In genomic region chr1:138674199-138674598, GRCm38 (mm10) we compare ENCODE assay signal across 22 mouse cellular contexts. TPM values are rescaled to one million over a fixed set of nuclear protein-coding genes. Genes with fewer than 3 reads are reported as not detected.
DNase-seq lines count a peak whose midpoint lies in the region; ATAC-seq and TF ChIP-seq lines count a peak whose summit lies in the region.
"Had no signal": no experiment of that assay in that cellular context is flagged by ENCODE, and none has a peak within 500 bp of the region (broad histone marks: within the 10 kb centered on the region; RNA-seq: fewer than 3 reads in every experiment).

No protein-coding gene starts in this region.

- no peaks in the 10 kb centered on the region for H3K27me3 ChIP-seq in limb, embryonic 10.5 days (ENCODE audit: low read depth, poor library complexity, severe bottlenecking)
- no peaks in the 10 kb centered on the region for H3K27me3 ChIP-seq in limb, embryonic 12.5 days
- H3K27me3 ChIP-seq in limb, embryonic 13.5 days = no peaks in the 10 kb centered on the region
- no peaks in the 10 kb centered on the region for H3K27me3 ChIP-seq in limb, embryonic 14.5 days (ENCODE audit: control insufficient read depth, insufficient read depth, low read length)
- H3K27me3 ChIP-seq in thymus, adult 2 months (ENCODE audit: control insufficient read depth, insufficient read depth, low read length) = no peaks in the 10 kb centered on the region
- H3K27me3 ChIP-seq: CH12.LX, Patski had no signal

- WGBS in limb, embryonic 10.5 days = 80% methylated on average over 4 of the region's 4 CpGs
- 36% methylated on average over 4 of the region's 4 CpGs for WGBS in limb, embryonic 12.5 days
- 26% methylated on average over 4 of the region's 4 CpGs for WGBS in limb, embryonic 13.5 days
- WGBS in limb, embryonic 14.5 days = 33% methylated on average over 4 of the region's 4 CpGs
- over 99% methylated on average over 4 of the region's 4 CpGs for whole genome bisulfite sequencing in thymus, adult 2 months

- H3K36me3 ChIP-seq in limb, embryonic 10.5 days = no peaks in the 10 kb centered on the region
- no peaks in the 10 kb centered on the region for H3K36me3 ChIP-seq in limb, embryonic 12.5 days
- no peaks in the 10 kb centered on the region for H3K36me3 ChIP-seq in limb, embryonic 13.5 days
- H3K36me3 ChIP-seq in limb, embryonic 14.5 days (ENCODE audit: control insufficient read depth, insufficient read depth, low read length) = no peaks in the 10 kb centered on the region
- H3K36me3 ChIP-seq in thymus, adult 2 months (ENCODE audit: control insufficient read depth, insufficient read depth, low read length) = no peaks in the 10 kb centered on the region
- H3K36me3 ChIP-seq: G1E had no signal

- no peak overlapping the region for H3K9ac ChIP-seq in limb, embryonic 12.5 days (replicated peaks)
- no peak overlapping the region for H3K9ac ChIP-seq in limb, embryonic 13.5 days
- H3K9ac ChIP-seq in limb, embryonic 14.5 days (ENCODE audit: low read depth, low read length, severe bottlenecking) = no peak overlapping the region

- H3K27ac ChIP-seq in limb, embryonic 10.5 days = peak overlapping the region; percentile 36
- H3K27ac ChIP-seq in limb, embryonic 12.5 days = peak overlapping the region; percentile 29; the same call in 1 of the 2 replicates
- peak overlapping the region; percentile 70; the same call in 1 of the 2 replicates for H3K27ac ChIP-seq in limb, embryonic 13.5 days
- no peak overlapping the region for H3K27ac ChIP-seq in limb, embryonic 14.5 days (replicated peaks; ENCODE audit: low read depth, low read length)
- H3K27ac ChIP-seq in thymus, adult 2 months (ENCODE audit: control insufficient read depth, insufficient read depth, low read length) = no peak overlapping the region

- peak overlapping the region; percentile 27; the same call in 1 of the 2 replicates for H3K4me2 ChIP-seq in limb, embryonic 12.5 days
- H3K4me2 ChIP-seq in limb, embryonic 13.5 days (replicated peaks) = peak overlapping the region; percentile 28
- H3K4me2 ChIP-seq in limb, embryonic 14.5 days (replicated peaks; ENCODE audit: low read depth, low read length, severe bottlenecking) = no peak overlapping the region

- TF ChIP-seq POLR2A in limb, embryonic 14.5 days (IDR thresholded peaks at IDR 0.05; ENCODE audit: borderline replicate concordance, extremely low read depth, insufficient read depth, insufficient read length) = no peak
- TF ChIP-seq POLR2A in thymus, adult 2 months (IDR thresholded peaks at IDR 0.05; ENCODE audit: control insufficient read depth, extremely low read depth, insufficient read depth, low read length, poor library complexity) = no peak

- DNase-seq in limb, embryonic 10.5 days (ENCODE audit: low spot score) = no peak
- DNase-seq in limb, embryonic 14.5 days (ENCODE audit: low spot score) = no peak
- no peak for DNase-seq in kidney, postnatal 10 days
- no peak for DNase-seq in urinary bladder, postnatal 36 days (ENCODE audit: low spot score in 2 of 2)
- no peak for DNase-seq in thymus, adult 2 months
- no peak for DNase-seq in adrenal gland, postnatal 10 days
- DNase-seq: adrenal gland, adult 2 months; adrenal gland, adult 8-10 months; adrenal gland, postnatal 14 days; adrenal gland, postnatal 25 days; adrenal gland, postnatal 36 days; B cell, adult 2 months; cerebellum, adult 11 months; cerebellum, adult 11-12 months; cerebellum, adult 18-20 months had no signal

- peak; percentile 65 for ATAC-seq in limb, embryonic 12.5 days (ENCODE audit: insufficient number of reproducible peaks, insufficient read depth, low FRiP score, low TSS enrichment, low read depth)
- ATAC-seq in limb, embryonic 13.5 days (ENCODE audit: low FRiP score, low read depth) = peak; percentile 80; the same call in 1 of the 2 replicates
- ATAC-seq in limb, embryonic 14.5 days (ENCODE audit: low FRiP score, low read depth) = peak; percentile 34; the same call in 1 of the 2 replicates
- ATAC-seq: activated CD4-positive, CD25-positive, alpha-beta regulatory T cell, adult 4 months; CD4-positive, CD25-positive, alpha-beta regulatory T cell, adult 4 months; Patski had no signal

- peaks cover 15% of the 10 kb centered on the region for H3K4me1 ChIP-seq in limb, embryonic 10.5 days
- peaks cover 16% of the 10 kb centered on the region for H3K4me1 ChIP-seq in limb, embryonic 12.5 days (replicated peaks)
- H3K4me1 ChIP-seq in limb, embryonic 13.5 days = peaks cover 25% of the 10 kb centered on the region
- H3K4me1 ChIP-seq in limb, embryonic 14.5 days (ENCODE audit: control insufficient read depth, insufficient read depth, low read length) = peaks cover 2% of the 10 kb centered on the region; the same call in 1 of the 2 replicates
- no peaks in the 10 kb centered on the region for H3K4me1 ChIP-seq in thymus, adult 2 months (replicated peaks; ENCODE audit: control insufficient read depth, insufficient read depth, low read length)

- TF ChIP-seq CTCF in thymus, adult 2 months (IDR thresholded peaks at IDR 0.05; ENCODE audit: borderline replicate concordance, control insufficient read depth, extremely low read depth, insufficient read depth, low read length, poor library complexity) = no peak

- no peaks in the 10 kb centered on the region for H3K9me3 ChIP-seq in limb, embryonic 10.5 days (replicated peaks)
- H3K9me3 ChIP-seq in limb, embryonic 12.5 days = no peaks in the 10 kb centered on the region
- no peaks in the 10 kb centered on the region for H3K9me3 ChIP-seq in limb, embryonic 13.5 days
- H3K9me3 ChIP-seq in limb, embryonic 14.5 days (ENCODE audit: control insufficient read depth, low read length) = no peaks in the 10 kb centered on the region
- H3K9me3 ChIP-seq: G1E had no signal

- H3K4me3 ChIP-seq in limb, embryonic 10.5 days = no peak overlapping the region
- no peak overlapping the region for H3K4me3 ChIP-seq in limb, embryonic 12.5 days (replicated peaks)
- H3K4me3 ChIP-seq in limb, embryonic 13.5 days = no peak overlapping the region
- H3K4me3 ChIP-seq in limb, embryonic 14.5 days (replicated peaks; ENCODE audit: low read length) = no peak overlapping the region
- H3K4me3 ChIP-seq in thymus, adult 2 months (ENCODE audit: control insufficient read depth, insufficient read depth, low read length) = no peak overlapping the region

RNA-seq across cellular contexts. Expression of gene Nek7, which starts 54.3 kb away (rescaled TPM):
- polyA plus RNA-seq in limb, embryonic 10.5 days (2016; fragmentation: Nextera tagmentation; extraction: Ambion mirVana) = 26.1 and 34.7 TPM in 2 replicates
- polyA plus RNA-seq in limb, embryonic 12.5 days (2016; fragmentation: Nextera tagmentation; extraction: Ambion mirVana) = 47.2 TPM in 2 replicates
- 34.7 and 37.0 TPM in 2 replicates for polyA plus RNA-seq in limb, embryonic 13.5 days (2015; fragmentation: Nextera tagmentation; extraction: Ambion mirVana)
- 13.0 and 14.2 TPM in 2 replicates for polyA plus RNA-seq in limb, embryonic 14.5 days (2012; rRNA removed)
- 32.4 and 37.7 TPM in 2 replicates for polyA plus RNA-seq in limb, embryonic 14.5 days (2014; fragmentation: Nextera tagmentation; extraction: Ambion mirVana)
- polyA plus RNA-seq in thymus, adult 2 months (2012; rRNA removed) = 9.7 and 9.8 TPM in 2 replicates
- total RNA-seq in adrenal gland, postnatal 10 days (2021) = 10 to 100 TPM; 44.1 to 45.6 TPM

Comparison
In these comparisons a context has a peak if more than half of its experiments do, and no peak if none do; other contexts are left out.
1. H3K27ac ChIP-seq: peak in limb, embryonic 10.5 days (single experiment), limb, embryonic 12.5 days (single experiment) and limb, embryonic 13.5 days (single experiment); none in limb, embryonic 14.5 days (single experiment) and thymus, adult 2 months (single experiment).
2. Peak in every context shown above with its lines, with median percentiles within 50 percentile points of each other: ATAC-seq.